Mouse (Mus musculus) cerebellum, postnatal 25 days (tissue): Measurements from ENCODE around the gene Cdx4.
A peak's percentile ranks its signal among the peaks of the same experiment; 100 is the strongest.

Experiments
- DNase-seq, 2 experiments: peaks; one replicate each; pipeline ENCODE4 v3.0.0; 2021; ENCODE audit warnings: mixed read lengths in 2 of 2

Cdx4 gene

DNA sequence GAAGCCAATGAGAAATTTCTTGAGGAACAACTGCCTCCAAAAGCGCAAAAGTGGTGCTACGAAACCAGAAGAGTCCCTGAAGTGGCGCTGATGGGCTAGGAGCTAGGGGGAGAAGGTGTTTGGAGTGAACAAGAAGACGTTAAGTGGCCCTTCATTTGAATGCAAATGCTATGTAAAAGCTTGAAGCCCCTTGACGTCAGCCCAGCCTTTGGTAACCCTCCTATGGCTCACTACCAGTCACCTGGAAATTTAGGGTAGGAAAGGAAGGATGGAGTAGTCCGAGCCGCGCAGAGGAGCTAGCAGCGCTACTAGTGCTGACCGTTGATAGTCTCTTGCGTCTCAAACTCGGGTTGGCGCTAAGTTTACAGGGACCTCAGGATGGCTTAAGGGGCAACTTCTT, at the start of gene Cdx4:
Cdx4 (plus strand) TSS at position 253 of the 400 bp plus-strand sequence.
- no peak for DNase-seq

- peak in 1 of 2 experiments; percentile 38 for DNase-seq
Measured at GRCm38 (mm10) chrX:103274325-103274724, 46.9 kb upstream of the Cdx4 start.

DNA sequence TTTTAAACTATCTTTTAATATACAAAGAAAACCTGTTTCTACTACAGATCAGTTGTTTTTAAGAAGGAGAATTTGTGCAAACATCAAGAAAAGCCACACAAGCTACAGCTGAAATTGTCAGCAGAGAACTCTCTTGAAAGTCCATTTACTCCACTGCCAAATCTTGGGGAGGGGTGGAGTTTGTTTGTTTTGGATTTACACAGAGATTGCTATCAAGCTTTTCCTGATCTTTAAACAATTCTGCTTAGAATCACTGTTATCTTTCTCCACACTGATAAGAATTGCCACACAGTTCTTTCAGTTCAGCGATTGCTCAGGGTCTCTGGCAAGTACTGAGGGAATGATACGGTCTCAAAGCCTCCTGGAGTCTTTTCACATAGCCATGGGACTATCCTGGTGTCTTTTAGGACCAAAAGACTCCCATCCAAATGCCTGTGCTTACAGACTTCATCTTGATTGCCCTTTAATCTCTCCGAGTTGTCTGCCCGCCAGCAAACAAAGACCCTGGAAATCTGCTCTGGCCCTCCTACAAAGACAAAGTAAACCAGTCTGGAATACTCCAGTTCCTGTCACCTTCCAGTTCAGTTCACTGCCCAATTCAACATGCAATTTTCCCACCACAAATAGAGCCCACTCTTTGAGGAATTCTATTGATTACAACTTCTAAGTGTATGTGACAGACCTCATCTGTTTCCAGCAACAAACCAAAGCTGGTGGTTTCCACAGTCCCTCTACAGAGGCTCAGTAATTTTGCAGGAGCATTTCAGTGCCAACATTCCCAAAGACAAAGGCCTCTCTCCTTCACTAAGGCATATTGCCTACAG, 34.1 kb upstream of the Cdx4 start:
- no peak for DNase-seq

GRCm38 (mm10) chrX:103287846-103288377, 33.3 kb upstream of the Cdx4 start:
- DNase-seq, result no peak

DNA sequence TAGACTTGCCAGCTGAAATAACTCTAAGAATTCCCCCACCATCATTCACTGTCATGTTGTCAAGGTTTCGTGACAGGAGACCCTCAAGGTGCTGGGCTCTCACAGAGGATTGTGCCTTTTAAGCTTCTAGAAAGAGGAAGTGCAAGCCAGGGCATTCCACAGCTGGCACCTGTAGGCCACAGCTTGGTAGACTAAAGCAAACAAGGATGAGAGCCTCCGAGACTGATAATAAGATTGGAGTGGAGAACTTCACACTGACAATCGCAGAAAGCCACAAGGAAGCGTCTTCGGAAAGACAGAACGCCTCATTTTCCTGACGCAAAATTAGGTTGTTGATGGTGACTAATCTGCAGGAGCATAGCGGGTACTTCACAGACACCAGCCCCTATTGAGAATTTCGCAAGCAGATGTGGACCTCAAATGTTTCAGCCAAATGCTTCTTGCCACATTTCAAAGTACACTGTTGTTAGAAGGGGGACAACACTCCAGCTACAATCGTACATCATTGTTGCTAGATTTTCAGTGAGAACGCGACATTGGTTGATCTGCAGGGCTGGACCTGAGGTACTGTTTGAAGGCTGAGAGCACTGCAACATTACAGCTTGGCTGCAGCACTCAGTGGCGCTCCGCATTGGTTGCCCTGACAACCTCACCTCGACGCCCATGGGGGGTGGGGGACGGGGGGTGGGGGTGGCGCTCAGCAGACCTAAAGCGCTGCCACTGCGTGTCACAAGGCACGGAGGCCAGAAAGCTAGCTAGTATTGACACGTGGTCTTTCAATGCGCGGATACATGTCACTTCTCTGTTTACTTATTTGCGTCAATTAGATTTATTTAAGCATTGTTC, 32.5 kb upstream of the Cdx4 start:
- DNase-seq, result peak; percentile 5 to 13

DNA sequence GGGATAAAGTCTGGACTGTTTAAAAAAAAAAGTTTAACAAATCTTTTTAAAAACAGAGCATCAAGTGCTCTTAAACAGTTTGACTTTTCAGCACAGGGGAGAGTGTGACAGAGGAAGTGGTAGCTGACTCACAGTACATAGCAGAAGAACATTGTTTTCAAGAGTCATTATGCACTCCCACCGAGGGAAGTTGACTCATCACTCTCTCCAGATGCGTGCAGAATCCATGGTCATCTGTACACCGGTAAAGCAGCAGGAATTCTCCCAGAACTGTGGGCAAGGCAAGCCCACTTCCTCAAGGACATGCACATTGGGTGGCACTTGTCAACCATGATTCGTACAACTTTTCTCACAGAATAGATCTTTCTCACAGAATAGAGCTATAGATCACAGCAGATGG, 22.3 kb upstream of the Cdx4 start:
- DNase-seq, result no peak

GRCm38 (mm10) chrX:103308262-103308661, 12.9 kb upstream of the Cdx4 start:
- DNase-seq, result no peak

GRCm38 (mm10) chrX:103311723-103312122, 9.5 kb upstream of the Cdx4 start:
- DNase-seq, result no peak

DNA sequence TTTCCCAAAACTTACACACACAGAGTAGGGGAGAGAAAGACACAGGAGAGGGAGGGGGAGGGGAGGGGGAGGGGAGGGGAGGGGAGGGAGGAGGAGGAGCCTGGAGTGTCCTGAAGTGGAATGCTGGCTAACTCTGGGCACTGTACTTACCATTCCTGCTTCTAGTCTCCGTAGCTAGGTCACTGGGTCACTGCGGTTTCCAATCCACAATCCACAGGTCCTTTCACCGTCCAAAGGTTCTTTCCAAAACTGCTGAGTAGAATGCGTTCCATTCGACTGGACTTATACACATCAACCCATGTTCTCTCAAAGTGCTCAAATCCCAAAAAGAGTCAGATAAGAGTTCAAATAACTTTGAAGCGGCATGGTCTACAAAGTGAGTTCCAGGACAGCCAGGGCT, 7.1 kb upstream of the Cdx4 start:
- no peak for DNase-seq

- no peak for DNase-seq
Measured at GRCm38 (mm10) chrX:103325900-103326299, 4.7 kb downstream of the Cdx4 start.

DNA sequence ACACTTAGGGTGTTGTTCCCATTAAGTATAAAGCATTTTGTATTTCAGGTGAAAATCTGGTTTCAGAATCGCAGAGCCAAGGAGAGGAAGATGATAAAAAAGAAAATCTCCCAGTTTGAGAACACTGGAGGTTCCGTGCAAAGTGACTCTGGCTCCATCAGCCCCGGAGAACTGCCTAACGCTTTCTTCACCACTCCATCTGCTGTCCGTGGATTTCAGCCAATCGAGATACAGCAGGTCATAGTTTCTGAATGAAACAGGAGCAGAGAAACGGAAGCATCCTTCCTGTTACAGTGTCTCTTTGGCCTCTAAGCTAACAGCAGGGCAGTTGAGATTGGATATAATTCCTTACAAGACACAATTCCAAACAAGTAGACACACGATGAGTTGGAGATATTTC, 8.2 kb downstream of the Cdx4 start:
- peak; percentile 24 to 57 for DNase-seq

- no peak for DNase-seq
Measured at GRCm38 (mm10) chrX:103331125-103331858, 10.1 kb downstream of the Cdx4 start.

- no peak for DNase-seq
Measured at GRCm38 (mm10) chrX:103341369-103342113, 20.3 kb downstream of the Cdx4 start.

DNA sequence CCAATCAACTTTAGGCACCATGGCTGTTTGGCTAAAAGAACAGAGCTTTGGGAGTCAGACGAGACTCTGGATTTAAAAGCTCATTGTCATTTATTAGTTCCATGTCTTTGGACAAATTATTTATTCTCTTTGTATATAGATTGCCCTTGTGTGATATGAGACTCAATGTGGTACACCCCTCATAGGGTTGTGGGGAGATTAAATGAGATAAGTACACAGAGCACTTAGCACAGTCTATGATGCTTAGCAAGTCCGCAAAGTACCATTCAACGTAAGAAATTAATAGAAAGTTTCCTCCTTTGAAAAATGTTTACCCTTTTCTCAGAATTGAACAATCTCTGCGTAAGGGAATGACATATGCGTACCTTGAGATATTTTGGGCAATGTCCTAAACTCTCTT, 34.6 kb downstream of the Cdx4 start:
- DNase-seq, result no peak

GRCm38 (mm10) chrX:103356287-103356686, 35.1 kb downstream of the Cdx4 start, which contains the start of gene Chic1:
Chic1 (plus strand) TSS chrX:103356476.
- DNase-seq, result peak; percentile 80 to 88

DNA sequence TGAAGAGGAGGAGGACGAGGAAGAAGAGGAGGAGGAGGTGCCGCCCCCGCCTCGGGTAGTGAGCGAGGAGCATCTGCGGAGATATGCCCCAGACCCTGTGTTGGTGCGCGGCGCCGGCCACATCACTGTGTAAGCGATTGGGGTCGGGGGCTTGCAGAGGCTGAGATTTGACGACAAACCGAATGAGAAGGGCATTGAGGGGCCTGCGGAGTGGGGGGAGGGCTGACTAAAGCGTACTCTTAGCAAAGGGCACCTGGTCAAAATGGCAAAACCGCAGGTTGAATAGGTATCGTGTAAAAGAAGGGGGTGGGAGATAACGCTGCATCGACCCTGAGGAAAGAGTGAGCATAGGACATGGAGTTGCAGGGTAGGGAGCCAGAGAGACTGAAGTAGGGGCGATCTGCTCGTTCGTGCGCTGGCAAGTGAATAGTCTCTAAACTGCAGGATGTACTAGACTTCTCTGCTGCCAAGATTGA, 35.6 kb downstream of the Cdx4 start:
- DNase-seq, result peak; percentile 36 to 46

DNA sequence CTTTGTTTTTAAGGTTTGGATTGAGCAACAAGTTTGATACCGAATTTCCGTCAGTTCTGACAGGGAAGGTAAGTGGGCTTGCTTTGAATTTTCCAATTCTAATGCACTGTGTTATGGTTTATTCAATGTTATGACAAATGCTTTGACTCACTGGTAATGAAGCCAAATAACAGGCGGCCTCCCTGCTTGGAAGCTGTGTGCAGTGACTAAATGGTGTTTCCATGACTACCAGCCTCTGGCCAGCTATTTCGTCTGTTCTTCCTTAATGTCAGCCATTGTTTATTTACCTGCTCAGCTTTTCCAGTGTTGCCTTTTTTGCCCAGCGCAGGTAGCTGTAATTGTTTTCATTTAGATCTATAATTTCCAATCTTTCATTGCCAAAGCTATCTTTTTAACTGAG, 45.0 kb downstream of the Cdx4 start:
- no peak for DNase-seq

- DNase-seq, result no peak
Measured at GRCm38 (mm10) chrX:103368650-103369049, 47.5 kb downstream of the Cdx4 start.

DNA sequence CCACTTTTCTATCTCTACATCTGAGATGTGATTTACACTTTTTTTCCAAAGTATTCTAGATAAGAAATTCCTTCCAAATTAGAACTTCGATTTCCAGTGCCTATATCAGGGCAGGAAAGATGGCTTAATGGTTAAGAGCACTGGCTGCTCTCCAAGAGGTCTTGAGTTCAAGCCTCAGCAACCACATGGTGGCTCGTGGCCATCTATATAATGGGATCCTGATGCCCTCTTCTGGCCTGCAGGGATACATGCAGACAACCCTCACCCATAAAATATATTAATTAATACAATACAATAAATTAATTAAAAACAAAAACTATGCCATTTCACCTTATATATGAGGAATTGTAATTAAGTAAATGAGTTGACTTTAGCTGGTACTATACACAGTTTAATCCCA, 50.0 kb downstream of the Cdx4 start:
- DNase-seq, result peak in 1 of 2 experiments; percentile 16

- DNase-seq, result peak in 1 of 2 experiments; percentile 11
Measured at GRCm38 (mm10) chrX:103371627-103372026, 50.4 kb downstream of the Cdx4 start.

DNA sequence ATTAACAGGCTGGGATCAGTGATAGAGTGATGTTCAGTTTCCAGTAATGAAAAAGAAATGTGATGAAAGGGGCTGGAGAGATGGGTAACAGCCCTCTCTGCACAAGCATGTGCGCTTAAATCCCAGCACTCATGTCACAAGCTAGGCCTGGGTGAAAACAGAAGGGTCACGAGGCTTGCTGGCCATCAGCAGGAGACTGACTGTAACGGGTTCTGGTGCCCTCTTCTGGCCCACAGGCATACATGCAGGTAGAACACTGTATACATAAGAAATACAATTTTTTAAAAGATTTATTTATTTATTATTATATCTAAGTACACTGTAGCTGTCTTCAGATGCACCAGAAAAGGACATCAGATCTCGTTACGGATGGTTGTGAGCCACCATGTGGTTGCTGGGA, 53.1 kb downstream of the Cdx4 start:
- peak in 1 of 2 experiments; percentile 53 for DNase-seq
